Mouse (Mus musculus) CH12.LX (cell line): ENCODE results near the gene Psme3. TPM values are rescaled to one million over a fixed set of nuclear protein-coding genes. Genes with fewer than 3 reads are reported as not detected.

Experiments
- DNase-seq: peaks from one replicate; pipeline ENCODE4 v3.0.0-alpha.2; 2013; ENCODE audit errors: extremely low read depth
- H3K27ac ChIP-seq: 2 replicates; pipeline ENCODE4 v1.5.1; 2012; ENCODE audit warnings: low read depth, mild to moderate bottlenecking, control low read depth, moderate library complexity; ENCODE audit not compliant: insufficient read depth
- H3K27me3 ChIP-seq: replicated peaks from 2 replicates; pipeline ENCODE3; 2012; ENCODE audit warnings: inconsistent platforms
- H3K36me3 ChIP-seq, 2 experiments: replicated peaks in 1 of 2; 2 replicates each; pipeline versions ENCODE3 to v1.6.1; 2012; ENCODE audit warnings: inconsistent platforms in 1 of 2, low read length in 1 of 2, mild to moderate bottlenecking in 1 of 2, mixed read lengths in 1 of 2, moderate library complexity in 1 of 2; ENCODE audit not compliant: control insufficient read depth in 1 of 2, insufficient read depth in 1 of 2
- H3K4me1 ChIP-seq, 2 experiments: 2 replicates each; pipeline ENCODE4 v1.6.1; 2012; ENCODE audit warnings: inconsistent platforms in 1 of 2, moderate library complexity in 1 of 2; ENCODE audit not compliant: insufficient read depth in 2 of 2, control insufficient read depth in 1 of 2
- H3K4me2 ChIP-seq: 2 replicates; pipeline ENCODE4 v1.6.1; 2012; ENCODE audit warnings: low read depth, mild to moderate bottlenecking, control low read depth; ENCODE audit not compliant: poor library complexity, insufficient read depth, severe bottlenecking
- H3K4me3 ChIP-seq, 3 experiments: fragments of 150-350 bp in 1 of 3; sonication (generic) in 1 of 3; replicated peaks in 1 of 3; 2 replicates each; pipeline versions ENCODE3 to v1.5.1; 2011 to 2012; ENCODE audit warnings: low read depth in 2 of 3, low read length in 2 of 3, mild to moderate bottlenecking in 2 of 3, moderate library complexity in 2 of 3, control low read depth in 1 of 3, improper control_type of control experiment in 1 of 3, inconsistent platforms in 1 of 3, mixed read lengths in 1 of 3; ENCODE audit not compliant: poor library complexity in 1 of 3
- H3K79me2 ChIP-seq: replicated peaks from 2 replicates; pipeline ENCODE4 v1.6.1; 2012; ENCODE audit warnings: mild to moderate bottlenecking, moderate library complexity; ENCODE audit not compliant: control insufficient read depth, poor library complexity, insufficient read depth, severe bottlenecking; ENCODE audit errors: extremely low read depth
- H3K9ac ChIP-seq: 2 replicates; pipeline ENCODE4 v1.6.1; 2012; ENCODE audit warnings: low read depth, mild to moderate bottlenecking, control low read depth, moderate library complexity; ENCODE audit not compliant: insufficient read depth
- H3K9me3 ChIP-seq: replicated peaks from 2 replicates; pipeline ENCODE3; 2012; ENCODE audit warnings: low read length, inconsistent platforms, mixed read lengths
- CHD1 ChIP-seq: IDR thresholded peaks from 2 replicates; pipeline ENCODE4 v1.6.1; 2012; ENCODE audit warnings: low read depth, low read length, improper control_type of control experiment, inconsistent platforms
- CHD2 ChIP-seq: IDR thresholded peaks from 2 replicates; pipeline ENCODE4 v1.6.1; 2011; ENCODE audit warnings: low read length, improper control_type of control experiment
- E2F4 ChIP-seq: IDR thresholded peaks from 2 replicates; pipeline ENCODE4 v1.6.1; 2011; ENCODE audit warnings: low read depth, low read length, improper control_type of control experiment; ENCODE audit not compliant: insufficient replicate concordance
- ELF1 ChIP-seq: IDR thresholded peaks from 2 replicates; pipeline ENCODE4 v1.6.1; 2014; ENCODE audit warnings: low read depth, mild to moderate bottlenecking, inconsistent platforms, low read length, improper control_type of control experiment
- EP300 ChIP-seq: IDR thresholded peaks from 2 replicates; pipeline ENCODE4 v1.6.1; 2011; ENCODE audit warnings: low read length, improper control_type of control experiment
- HCFC1 ChIP-seq: IDR thresholded peaks from 2 replicates; pipeline ENCODE4 v1.6.1; 2012; ENCODE audit warnings: low read depth, mild to moderate bottlenecking, inconsistent platforms, low read length, improper control_type of control experiment
- JUND ChIP-seq: conservative IDR thresholded peaks from 2 replicates; pipeline ENCODE4 v1.6.1; 2011; ENCODE audit warnings: low read depth, low read length, improper control_type of control experiment
- KAT2A ChIP-seq: IDR thresholded peaks from 2 replicates; pipeline ENCODE4 v1.6.1; 2012; ENCODE audit warnings: low read length, improper control_type of control experiment, inconsistent platforms; ENCODE audit not compliant: insufficient replicate concordance
- MAFK ChIP-seq: IDR thresholded peaks from 2 replicates; pipeline ENCODE4 v1.6.1; 2011; ENCODE audit warnings: low read length, improper control_type of control experiment; ENCODE audit not compliant: insufficient replicate concordance
- MAX ChIP-seq: IDR thresholded peaks from 2 replicates; pipeline ENCODE4 v1.6.1; 2011; ENCODE audit warnings: low read length, improper control_type of control experiment
- NELFE ChIP-seq: IDR thresholded peaks from 2 replicates; pipeline ENCODE4 v1.6.1; 2011; ENCODE audit warnings: low read depth, low read length, improper control_type of control experiment
- PAX5 ChIP-seq: IDR thresholded peaks from 2 replicates; pipeline ENCODE4 v1.6.1; 2012; ENCODE audit warnings: low read length, inconsistent platforms, mixed read lengths
- POLR2A ChIP-seq: IDR thresholded peaks from 2 replicates; pipeline ENCODE4 v1.6.1; 2011; ENCODE audit warnings: low read depth, mild to moderate bottlenecking, improper control_type of control experiment, low read length
- POLR2AphosphoS2 ChIP-seq: IDR thresholded peaks from 2 replicates; pipeline ENCODE4 v1.6.1; 2011; ENCODE audit warnings: low read depth, low read length, improper control_type of control experiment
- RAD21 ChIP-seq: IDR thresholded peaks from 2 replicates; pipeline ENCODE4 v1.6.1; 2011; ENCODE audit warnings: low read depth, mild to moderate bottlenecking, low read length, improper control_type of control experiment, moderate library complexity
- SMC3 ChIP-seq: IDR thresholded peaks from 2 replicates; pipeline ENCODE4 v1.6.1; 2011; ENCODE audit warnings: low read depth, low read length, improper control_type of control experiment
- TBP ChIP-seq: conservative IDR thresholded peaks from 2 replicates; pipeline ENCODE4 v1.6.1; 2011; ENCODE audit warnings: low read depth, low read length, improper control_type of control experiment
- TCF12 ChIP-seq: IDR thresholded peaks from 2 replicates; pipeline ENCODE4 v1.6.1; 2014; ENCODE audit warnings: low read depth, mild to moderate bottlenecking, inconsistent platforms, low read length, improper control_type of control experiment
- USF2 ChIP-seq: conservative IDR thresholded peaks from 2 replicates; pipeline ENCODE4 v1.6.1; 2011; ENCODE audit warnings: low read depth, low read length, improper control_type of control experiment
- ZC3H11A ChIP-seq: IDR thresholded peaks from 2 replicates; pipeline ENCODE4 v1.6.1; 2012; ENCODE audit warnings: low read depth, mild to moderate bottlenecking, inconsistent platforms, low read length, improper control_type of control experiment
- ZKSCAN1 ChIP-seq: IDR thresholded peaks from 2 replicates; pipeline ENCODE4 v1.6.1; 2012; ENCODE audit warnings: low read depth, inconsistent platforms, low read length, improper control_type of control experiment, borderline replicate concordance
- ZNF384 ChIP-seq: IDR thresholded peaks from 2 replicates; pipeline ENCODE4 v1.6.1; 2012; ENCODE audit warnings: low read depth, low read length, improper control_type of control experiment, inconsistent platforms
- dilution Hi-C: fragments of 300-500 bp; cut with MboI; formaldehyde crosslinking; loops from 2 replicates; pipeline ENCODE4 v1.14.3; 2020; ENCODE audit warnings: low sequenced_read_pairs; ENCODE audit not compliant: extremely low pct_unique_long_range_greater_than_20kb, extremely low pct_ligation_motif_present
- in situ Hi-C: fragments of 300-500 bp; cut with MboI; formaldehyde crosslinking; loops from 3 replicates; pipeline ENCODE4 v1.14.3; 2019; ENCODE audit warnings: low sequenced_read_pairs, low pct_ligation_motif_present, low pct_unique_long_range_greater_than_20kb, mixed read lengths
- polyA plus RNA-seq: library from polyadenylated mRNA; unstranded; fragments of >175 nt; gene quantifications from 2 replicates; pipeline ENCODE4 v1.2.1, GENCODE M21; 2012; ENCODE audit warnings: low read depth; ENCODE audit not compliant: insufficient read length
- total RNA-seq, 2 experiments: library from RNA; depleted of rRNA; stranded (reverse); fragments of 300-350 nt in 1 of 2; fragments of >200 nt in 1 of 2; gene quantifications; 2 replicates each; pipeline ENCODE4 v1.2.3; 2012 to 2014

Psme3 gene
- total and polyA plus RNA-seq, 3 experiments: 86.1 to 527 (median 208) TPM

GRCm38 (mm10) chr11:101302004-101302798 is 13.8 kb upstream of the Psme3 start, which contains the start of gene Becn1 (continued):
- no peak for TF ChIP-seq USF2

- no peak for DNase-seq
Measured at GRCm38 (mm10) chr11:101307744-101308143, 8.3 kb upstream of the Psme3 start.

GRCm38 (mm10) chr11:101311083-101311482 is 4.9 kb upstream of the Psme3 start:
- H3K27me3 ChIP-seq: peaks cover 5% of the 10 kb centered on the region
- no peaks in the 10 kb centered on the region for H3K36me3 ChIP-seq
- H3K4me3 ChIP-seq: no peak overlapping the region
- dilution Hi-C loops: no loop called here
- peaks cover under 1% of the 10 kb centered on the region; the same call in 1 of the 2 replicates for H3K79me2 ChIP-seq
- no peak for DNase-seq
- TF ChIP-seq HCFC1: no peak
- no peak for TF ChIP-seq NELFE
- TF ChIP-seq KAT2A: no peak
- no peak for TF ChIP-seq POLR2AphosphoS2
- TF ChIP-seq EP300: no peak
- no peak for TF ChIP-seq RAD21
- TF ChIP-seq TBP: no peak
- TF ChIP-seq ZNF384: no peak
- no peak for TF ChIP-seq MAFK
- no peak for TF ChIP-seq PAX5
- TF ChIP-seq JUND: no peak
- no peak for TF ChIP-seq TCF12
- TF ChIP-seq, all 38 proteins: peak for 0
- in situ Hi-C loops: no loop called here
- H3K9me3 ChIP-seq: peaks cover 4% of the 10 kb centered on the region
- H3K9ac ChIP-seq: no peak overlapping the region
- 0 out of 4 replicates have a peak, but pooled peaks cover 0 to 7% of the 10 kb centered on the region in 2 experiments for H3K4me1 ChIP-seq
- no peak overlapping the region for H3K27ac ChIP-seq
- H3K4me2 ChIP-seq: no peak overlapping the region

More at GRCm38 (mm10) chr11:101307744-101308143, 8.3 kb upstream of the Psme3 start:
- no peak overlapping the region for H3K27ac ChIP-seq
- in situ Hi-C loops: loop anchor here (10.0 kb wide), 1 partner anchor 223 kb away; the partner anchor contains the start of genes Coasy and Mlx
- H3K27me3 ChIP-seq: peaks cover 5% of the 10 kb centered on the region
- H3K4me3 ChIP-seq: no peak overlapping the region
- no peak for TF ChIP-seq CHD1
- no peak for TF ChIP-seq MAX
- TF ChIP-seq TCF12: no peak
- no peak for TF ChIP-seq ZNF384
- no peak for TF ChIP-seq POLR2A
- TF ChIP-seq ELF1: no peak
- TF ChIP-seq ZC3H11A: no peak
- no peak for TF ChIP-seq JUND
- no peak for TF ChIP-seq SMC3
- TF ChIP-seq CHD2: no peak
- TF ChIP-seq MAFK: no peak
- TF ChIP-seq ZKSCAN1: no peak
- no peak for TF ChIP-seq PAX5
- TF ChIP-seq TBP: no peak
- TF ChIP-seq KAT2A: no peak
- TF ChIP-seq EP300: no peak
- TF ChIP-seq E2F4: no peak
- TF ChIP-seq USF2: no peak
- dilution Hi-C loops: no loop called here
- H3K4me2 ChIP-seq: no peak overlapping the region
- no peaks in the 10 kb centered on the region for H3K79me2 ChIP-seq
- peaks cover 4% of the 10 kb centered on the region for H3K9me3 ChIP-seq
- no peaks in the 10 kb centered on the region for H3K4me1 ChIP-seq
- H3K36me3 ChIP-seq: no peaks in the 10 kb centered on the region
- H3K9ac ChIP-seq: no peak overlapping the region
